Mouse (Mus musculus) hindbrain, embryonic 10.5 days (tissue): ENCODE measurements around the gene St7. TPM values are rescaled to one million over a fixed set of nuclear protein-coding genes. Genes with fewer than 3 reads are reported as not detected.

Experiments
- DNase-seq: peaks from one replicate; pipeline ENCODE4 v3.0.0-alpha.2; 2017; ENCODE audit warnings: low spot score
- H3K27ac ChIP-seq: fragments of 300-500 bp; sonication (generic); 2 replicates; pipeline ENCODE4 v1.5.1; 2016; ENCODE audit warnings: mild to moderate bottlenecking, moderate library complexity
- H3K27me3 ChIP-seq: fragments of 300-500 bp; sonication (generic); 2 replicates; pipeline ENCODE4 v1.6.1; 2016; ENCODE audit warnings: mild to moderate bottlenecking; ENCODE audit not compliant: poor library complexity, insufficient read depth, severe bottlenecking
- H3K36me3 ChIP-seq: fragments of 300-500 bp; sonication (generic); 2 replicates; pipeline ENCODE4 v1.6.1; 2016; ENCODE audit warnings: mild to moderate bottlenecking, moderate library complexity
- H3K4me1 ChIP-seq: fragments of 300-500 bp; sonication (generic); replicated peaks from 2 replicates; pipeline ENCODE4 v1.6.1; 2016; ENCODE audit warnings: mild to moderate bottlenecking
- H3K4me3 ChIP-seq: fragments of 300-500 bp; sonication (generic); 2 replicates; pipeline ENCODE4 v1.5.1; 2016; ENCODE audit warnings: mild to moderate bottlenecking, moderate library complexity
- H3K9me3 ChIP-seq: fragments of 300-500 bp; sonication (generic); 2 replicates; pipeline ENCODE4 v1.6.1; 2016; ENCODE audit warnings: mild to moderate bottlenecking, moderate library complexity
- WGBS: fragments of 180-500 bp; shearing (Covaris S2); methylation state at CpG from one replicate; pipeline ENCODE4 v1.1.7; 2016; 5-methylcytosine and 5-hydroxymethylcytosine counted together
- polyA plus RNA-seq: library from polyadenylated mRNA; unstranded; fragments of >200 nt; fragmentation: Nextera tagmentation; extraction: Ambion mirVana; gene quantifications from 2 replicates; pipeline ENCODE4 v1.2.1, GENCODE M21; 2016

Gene St7
- polyA plus RNA-seq, 1 experiment from 2014 or later = 34.8 TPM

- no peak for DNase-seq
- Histone ChIP-seq H3K4me3 (no peak overlapping the region), H3K4me1 (peaks cover 14% of the 10 kb centered on the region), H3K27me3 (no peaks in the 10 kb centered on the region), H3K9me3 (no peaks in the 10 kb centered on the region), H3K36me3 (no peaks in the 10 kb centered on the region), H3K27ac (no peak overlapping the region)
- 88% methylated on average over 2 of the region's 2 CpGs for WGBS
Measured at GRCm38 (mm10) chr6:17811063-17811462, 118.3 kb downstream of the St7 start.

- DNase-seq = no peak
Measured at GRCm38 (mm10) chr6:17811531-17811930, 118.8 kb downstream of the St7 start.

GRCm38 (mm10) chr6:17814074-17814649 is 121.4 kb downstream of the St7 start:
- H3K27ac ChIP-seq = no peak overlapping the region
- peaks cover 14% of the 10 kb centered on the region for H3K4me1 ChIP-seq
- no peak overlapping the region for H3K4me3 ChIP-seq
- H3K36me3 ChIP-seq = no peaks in the 10 kb centered on the region
- no peaks in the 10 kb centered on the region for H3K27me3 ChIP-seq
- DNase-seq = no peak
- H3K9me3 ChIP-seq = no peaks in the 10 kb centered on the region
- WGBS = 65% methylated on average over 2 of the region's 2 CpGs

More at GRCm38 (mm10) chr6:17811531-17811930, 118.8 kb downstream of the St7 start:
- no peak overlapping the region for H3K4me3 ChIP-seq
- no peak overlapping the region for H3K27ac ChIP-seq
- no peaks in the 10 kb centered on the region for H3K36me3 ChIP-seq
- H3K9me3 ChIP-seq = no peaks in the 10 kb centered on the region
- peaks cover 12% of the 10 kb centered on the region for H3K4me1 ChIP-seq
- H3K27me3 ChIP-seq = no peaks in the 10 kb centered on the region

DNA sequence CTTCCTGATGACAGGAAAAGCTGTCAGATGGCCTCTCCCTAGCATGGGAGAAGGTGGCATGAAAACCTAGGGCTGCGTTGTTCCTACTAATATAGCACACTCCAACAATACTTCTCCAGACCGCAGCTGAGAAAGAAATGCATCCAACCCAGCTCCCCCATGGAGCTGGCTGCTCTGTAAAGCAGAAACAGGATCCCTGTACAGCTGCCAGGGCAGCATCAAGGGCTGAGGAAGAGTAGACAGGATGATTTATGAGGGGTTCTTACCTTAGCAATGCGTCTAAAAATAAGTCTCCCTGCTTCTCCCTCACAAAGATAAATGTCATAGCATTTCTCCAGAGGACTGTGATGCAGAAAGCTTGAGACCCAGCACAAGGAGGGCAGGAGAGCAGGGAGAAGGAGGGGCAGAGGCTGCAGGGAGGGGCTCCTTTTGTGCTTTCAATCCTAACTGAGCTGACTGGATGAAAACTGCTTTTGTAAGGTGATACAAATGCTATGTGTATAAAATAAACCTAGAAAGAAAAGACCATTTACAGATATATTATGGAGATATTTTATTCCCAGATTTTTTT is 124.2 kb downstream of the St7 start:
- H3K9me3 ChIP-seq = no peaks in the 10 kb centered on the region
- peaks cover 14% of the 10 kb centered on the region for H3K4me1 ChIP-seq
- H3K27ac ChIP-seq = peak overlapping the region; percentile 45; the same call in 1 of the 2 replicates
- DNase-seq = peak; percentile 12
- H3K27me3 ChIP-seq = no peaks in the 10 kb centered on the region
- H3K4me3 ChIP-seq = no peak overlapping the region
- peaks cover 12% of the 10 kb centered on the region for H3K36me3 ChIP-seq
- 21% methylated on average over 3 of the region's 3 CpGs for WGBS

GRCm38 (mm10) chr6:17823614-17824013 is 130.9 kb downstream of the St7 start:
- no peaks in the 10 kb centered on the region for H3K27me3 ChIP-seq
- no peak overlapping the region for H3K27ac ChIP-seq
- H3K4me1 ChIP-seq = no peaks in the 10 kb centered on the region
- H3K4me3 ChIP-seq = no peak overlapping the region
- H3K36me3 ChIP-seq = peaks cover 31% of the 10 kb centered on the region
- H3K9me3 ChIP-seq = no peaks in the 10 kb centered on the region
- 95% methylated on average over 2 of the region's 2 CpGs for WGBS
- no peak for DNase-seq

DNA sequence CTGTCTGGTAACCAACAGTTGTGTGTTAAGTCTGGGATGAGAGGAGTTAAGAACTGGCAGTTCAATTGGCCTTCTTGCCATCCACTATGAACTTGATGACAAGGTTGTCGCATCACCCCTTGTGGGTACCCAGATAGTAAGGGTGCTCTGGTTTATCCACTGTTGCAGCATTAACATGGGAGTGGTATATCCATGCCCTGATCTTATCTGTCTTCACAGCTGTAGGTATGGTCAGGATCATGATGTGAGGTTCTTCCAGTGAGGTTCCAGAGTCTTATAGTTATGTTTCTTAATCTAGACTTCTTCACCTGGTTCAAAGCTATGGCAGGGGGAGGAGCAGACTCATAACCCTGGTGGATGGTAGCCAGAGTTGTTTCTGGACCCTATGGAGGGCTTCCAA is 132.0 kb downstream of the St7 start:
- 98% methylated on average over 1 of the region's 1 CpGs for WGBS
- Histone ChIP-seq H3K9me3 (no peaks in the 10 kb centered on the region; the same call in 1 of the 2 replicates), H3K4me3 (no peak overlapping the region), H3K27me3 (no peaks in the 10 kb centered on the region), H3K27ac (no peak overlapping the region), H3K4me1 (no peaks in the 10 kb centered on the region), H3K36me3 (peaks cover 33% of the 10 kb centered on the region)
- DNase-seq = no peak

GRCm38 (mm10) chr6:17828382-17828781 is 135.6 kb downstream of the St7 start:
- H3K27ac ChIP-seq = no peak overlapping the region
- 83% methylated on average over 4 of the region's 4 CpGs for WGBS
- H3K4me3 ChIP-seq = no peak overlapping the region
- H3K9me3 ChIP-seq = peaks cover 4% of the 10 kb centered on the region; the same call in 1 of the 2 replicates
- H3K27me3 ChIP-seq = no peaks in the 10 kb centered on the region
- no peak for DNase-seq
- H3K36me3 ChIP-seq = peaks cover 31% of the 10 kb centered on the region
- no peaks in the 10 kb centered on the region for H3K4me1 ChIP-seq

DNA sequence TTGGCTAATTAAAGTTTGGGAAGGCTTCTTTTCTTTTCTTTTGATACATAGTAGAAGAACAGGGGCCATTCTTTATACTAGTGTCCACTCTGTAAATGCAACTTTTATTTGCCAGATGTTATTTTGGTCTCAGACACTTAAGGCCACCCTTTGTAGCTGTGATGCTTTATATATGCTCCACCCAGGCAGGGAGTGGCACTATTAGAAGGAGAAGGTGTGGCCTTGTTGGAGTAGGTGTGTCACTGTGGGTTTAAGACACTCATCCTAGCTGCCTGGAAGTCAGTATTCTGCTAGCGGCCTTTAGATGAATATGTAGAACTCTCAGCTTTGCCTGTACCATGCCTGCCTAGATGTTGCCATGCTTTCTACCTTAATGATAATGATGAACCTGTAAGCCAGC is 137.2 kb downstream of the St7 start:
- H3K27ac ChIP-seq = no peak overlapping the region
- no peak for DNase-seq
- no peaks in the 10 kb centered on the region for H3K27me3 ChIP-seq
- peaks cover 23% of the 10 kb centered on the region for H3K36me3 ChIP-seq
- H3K4me3 ChIP-seq = no peak overlapping the region
- peaks cover 4% of the 10 kb centered on the region; the same call in 1 of the 2 replicates for H3K9me3 ChIP-seq
- 100% methylated on average over 1 of the region's 1 CpGs for WGBS
- no peaks in the 10 kb centered on the region for H3K4me1 ChIP-seq

DNA sequence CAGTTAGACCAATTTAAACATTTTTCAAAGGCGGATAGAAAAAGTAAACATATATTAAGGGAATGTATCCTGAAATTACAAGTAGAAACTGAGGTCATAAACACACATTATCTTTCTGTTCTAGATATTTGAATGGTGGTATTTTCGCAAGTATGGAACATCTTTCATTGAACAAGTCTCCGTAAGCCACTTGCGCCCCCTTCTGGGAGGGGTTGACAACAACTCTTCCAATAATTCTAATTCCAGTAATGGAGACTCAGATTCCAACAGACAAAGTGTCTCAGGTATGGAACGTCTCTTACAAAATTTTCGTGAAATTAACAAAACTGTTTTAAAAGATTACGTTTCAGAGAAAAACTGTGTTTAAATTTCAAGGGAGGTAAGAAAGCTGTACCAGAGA is 141.8 kb downstream of the St7 start:
- Histone ChIP-seq H3K36me3 (peaks cover 14% of the 10 kb centered on the region), H3K27me3 (no peaks in the 10 kb centered on the region), H3K9me3 (peaks cover 4% of the 10 kb centered on the region; the same call in 1 of the 2 replicates), H3K27ac (no peak overlapping the region), H3K4me1 (no peaks in the 10 kb centered on the region), H3K4me3 (no peak overlapping the region)
- 38% methylated on average over 7 of the region's 7 CpGs for WGBS
- DNase-seq = peak; percentile 52

DNA sequence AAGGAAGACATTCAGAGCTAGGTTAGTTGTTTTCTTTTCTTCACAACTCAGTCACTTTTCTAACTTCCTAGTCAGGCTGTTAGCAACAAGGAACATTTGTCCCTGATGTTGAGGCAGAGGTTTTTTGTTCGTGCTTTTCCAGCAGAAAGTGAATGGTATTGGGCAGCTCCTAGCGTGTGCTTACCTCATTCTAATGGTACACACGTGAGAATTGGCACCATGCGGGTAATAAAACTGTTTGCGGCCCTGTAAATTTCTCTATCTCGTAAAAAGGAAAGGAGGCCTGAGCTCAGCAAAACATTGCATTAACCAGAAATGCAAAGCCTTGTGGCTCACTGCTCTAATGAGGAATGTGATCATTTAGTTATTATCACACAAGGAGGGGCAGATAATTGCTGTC is 143.0 kb downstream of the St7 start:
- H3K27me3 ChIP-seq = no peaks in the 10 kb centered on the region
- WGBS = 92% methylated on average over 6 of the region's 6 CpGs
- H3K4me3 ChIP-seq = no peak overlapping the region
- no peaks in the 10 kb centered on the region; the same call in 1 of the 2 replicates for H3K4me1 ChIP-seq
- H3K9me3 ChIP-seq = no peaks in the 10 kb centered on the region
- peaks cover 9% of the 10 kb centered on the region for H3K36me3 ChIP-seq
- no peak overlapping the region for H3K27ac ChIP-seq
- no peak for DNase-seq

GRCm38 (mm10) chr6:17837676-17838075 is 144.9 kb downstream of the St7 start:
- Histone ChIP-seq H3K27ac (no peak overlapping the region), H3K27me3 (no peaks in the 10 kb centered on the region), H3K4me3 (no peak overlapping the region), H3K4me1 (no peaks in the 10 kb centered on the region; the same call in 1 of the 2 replicates), H3K36me3 (peaks cover 9% of the 10 kb centered on the region), H3K9me3 (no peaks in the 10 kb centered on the region)
- 92% methylated on average over 1 of the region's 1 CpGs for WGBS
- no peak for DNase-seq

DNA sequence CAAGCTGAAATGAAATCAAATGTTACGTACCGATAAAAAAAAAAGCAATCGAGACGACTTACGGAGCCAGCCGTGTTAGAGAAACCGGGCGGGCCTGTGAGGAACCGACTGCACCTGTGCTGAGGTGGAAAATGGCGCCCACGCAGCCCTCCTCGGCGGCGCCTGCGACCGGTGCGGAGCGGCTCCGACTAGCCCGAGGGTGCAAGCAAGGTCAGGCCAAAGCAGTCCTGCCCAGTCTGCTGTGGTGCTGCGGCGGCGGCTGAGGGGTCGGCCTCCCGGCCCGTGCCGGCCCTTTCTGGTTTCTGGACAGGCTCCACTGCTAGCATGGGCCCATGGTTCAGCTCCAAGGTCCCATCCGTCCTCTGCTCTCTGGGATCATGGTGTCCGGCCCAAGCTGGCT is 147.7 kb downstream of the St7 start:
- WGBS = 66% methylated on average over 29 of the region's 29 CpGs
- Histone ChIP-seq H3K27me3 (no peaks in the 10 kb centered on the region), H3K27ac (no peak overlapping the region), H3K36me3 (peaks cover 9% of the 10 kb centered on the region), H3K9me3 (no peaks in the 10 kb centered on the region), H3K4me3 (no peak overlapping the region), H3K4me1 (no peaks in the 10 kb centered on the region; the same call in 1 of the 2 replicates)
- DNase-seq = peak; percentile 6

GRCm38 (mm10) chr6:17842759-17843158 is 150.0 kb downstream of the St7 start:
- no peaks in the 10 kb centered on the region for H3K27me3 ChIP-seq
- no peak overlapping the region for H3K4me3 ChIP-seq
- H3K4me1 ChIP-seq = no peaks in the 10 kb centered on the region; the same call in 1 of the 2 replicates
- H3K36me3 ChIP-seq = peaks cover 23% of the 10 kb centered on the region
- 43% methylated on average over 3 of the region's 3 CpGs for WGBS
- no peaks in the 10 kb centered on the region for H3K9me3 ChIP-seq
- DNase-seq = no peak
- H3K27ac ChIP-seq = no peak overlapping the region
